Mouse (Mus musculus) forebrain, embryonic 11.5 days (tissue): ENCODE measurements around the gene Vps13c. TPM values are rescaled to one million over a fixed set of nuclear protein-coding genes. Genes with fewer than 3 reads are reported as not detected.

Experiments
- ATAC-seq: fragments of 200-750 bp; cut with Nextera tagmentation; replicated peaks from 2 replicates; pipeline ENCODE4 v1.8.0; 2017; ENCODE audit warnings: moderate TSS enrichment; ENCODE audit not compliant: low FRiP score
- DNase-seq: peaks from one replicate; pipeline ENCODE4 v3.0.0-alpha.2; 2017; ENCODE audit warnings: low spot score
- H3K27ac ChIP-seq: fragments of 300-500 bp; sonication (generic); 2 replicates; pipeline ENCODE4 v1.5.1; 2014; ENCODE audit warnings: low read depth, low read length
- H3K27me3 ChIP-seq: fragments of 300-500 bp; sonication (generic); 2 replicates; pipeline ENCODE4 v1.6.1; 2014; ENCODE audit warnings: mild to moderate bottlenecking, low read length, mixed read lengths; ENCODE audit not compliant: control insufficient read depth, insufficient read depth
- H3K36me3 ChIP-seq: fragments of 300-500 bp; sonication (generic); 2 replicates; pipeline ENCODE4 v1.6.1; 2014; ENCODE audit warnings: mild to moderate bottlenecking, low read length, moderate library complexity, mixed read lengths; ENCODE audit not compliant: control insufficient read depth, insufficient read depth
- H3K4me1 ChIP-seq: fragments of 300-500 bp; sonication (generic); replicated peaks from 2 replicates; pipeline ENCODE4 v1.6.1; 2014; ENCODE audit warnings: low read length, mixed read lengths; ENCODE audit not compliant: control insufficient read depth, insufficient read depth
- H3K4me2 ChIP-seq: fragments of 300-500 bp; sonication (generic); 2 replicates; pipeline ENCODE4 v1.6.1; 2014; ENCODE audit warnings: low read depth, mild to moderate bottlenecking, low read length, moderate library complexity, mixed read lengths; ENCODE audit not compliant: severe bottlenecking
- H3K4me3 ChIP-seq: fragments of 300-500 bp; sonication (generic); 2 replicates; pipeline ENCODE4 v1.5.1; 2014; ENCODE audit warnings: low read depth, low read length
- H3K9ac ChIP-seq: fragments of 300-500 bp; sonication (generic); 2 replicates; pipeline ENCODE4 v1.6.1; 2014; ENCODE audit warnings: low read length
- H3K9me3 ChIP-seq: fragments of 300-500 bp; sonication (generic); 2 replicates; pipeline ENCODE4 v1.6.1; 2016; ENCODE audit warnings: low read length, mixed read lengths; ENCODE audit not compliant: control insufficient read depth
- WGBS: fragments of 180-500 bp; shearing (Covaris S2); extraction: QIAGEN DNeasy Blood & Tissue Kit; methylation state at CpG from one replicate; pipeline ENCODE4 v1.1.7; 2014; 5-methylcytosine and 5-hydroxymethylcytosine counted together
- polyA plus RNA-seq: library from polyadenylated mRNA; unstranded; fragments of >200 nt; fragmentation: Nextera tagmentation; extraction: Ambion mirVana; gene quantifications from 2 replicates; pipeline ENCODE4 v1.2.1, GENCODE M21; 2014

Gene Vps13c
- polyA plus RNA-seq, 1 experiment from 2014 or later, result 7.1 TPM

DNA sequence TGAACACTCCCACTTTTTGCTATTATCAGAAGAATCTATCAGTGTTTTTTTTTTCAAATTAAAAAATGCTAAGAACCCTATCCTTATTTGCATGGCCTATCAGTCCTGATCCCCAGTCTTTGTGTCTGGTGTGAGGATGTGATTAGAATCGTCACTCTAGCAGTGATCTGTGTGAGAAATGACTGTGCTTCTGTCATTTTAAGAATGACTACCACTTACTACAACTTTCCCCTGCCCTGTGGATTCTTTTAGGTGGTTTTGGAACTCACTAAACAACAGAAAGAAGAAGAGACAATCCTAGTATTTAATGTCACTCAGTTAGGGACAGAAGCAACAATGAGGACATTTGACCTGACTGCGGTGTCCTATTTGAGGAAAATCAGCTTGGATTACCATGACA lies 65.3 kb downstream of the Vps13c start:
- DNase-seq, result no peak
- no peak overlapping the region for H3K4me2 ChIP-seq
- H3K27me3 ChIP-seq, result no peaks in the 10 kb centered on the region
- H3K36me3 ChIP-seq, result no peaks in the 10 kb centered on the region
- H3K4me1 ChIP-seq, result no peaks in the 10 kb centered on the region
- no peak overlapping the region for H3K27ac ChIP-seq
- H3K4me3 ChIP-seq, result no peak overlapping the region
- no peak for ATAC-seq
- WGBS, result 93% methylated on average over 2 of the region's 2 CpGs
- H3K9me3 ChIP-seq, result no peaks in the 10 kb centered on the region
- H3K9ac ChIP-seq, result no peak overlapping the region

DNA sequence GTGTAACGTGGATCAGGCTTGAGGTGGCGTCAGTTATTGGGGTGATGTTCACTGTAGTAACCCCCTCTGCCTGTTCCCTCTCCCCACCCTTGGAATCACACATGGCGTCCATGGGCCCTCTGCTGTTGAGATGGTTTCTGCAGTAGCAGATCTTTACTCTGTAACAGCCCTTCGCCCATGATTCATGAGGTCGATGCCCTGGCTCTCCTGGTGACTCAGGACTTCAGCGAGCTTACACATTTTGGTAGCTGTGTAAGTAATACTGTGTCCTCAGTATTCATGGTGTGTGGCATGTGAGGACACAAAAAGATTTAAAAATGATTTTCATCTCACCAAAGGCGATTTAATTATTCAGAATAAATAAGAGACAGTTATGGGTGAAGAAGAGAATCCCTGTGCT lies 74.5 kb downstream of the Vps13c start:
- ATAC-seq, result no peak
- Histone ChIP-seq H3K9ac (no peak overlapping the region), H3K27me3 (no peaks in the 10 kb centered on the region), H3K4me2 (no peak overlapping the region), H3K4me3 (no peak overlapping the region), H3K4me1 (no peaks in the 10 kb centered on the region), H3K9me3 (no peaks in the 10 kb centered on the region), H3K36me3 (no peaks in the 10 kb centered on the region; the same call in 1 of the 2 replicates), H3K27ac (no peak overlapping the region)
- WGBS, result 93% methylated on average over 7 of the region's 7 CpGs
- DNase-seq, result no peak

DNA sequence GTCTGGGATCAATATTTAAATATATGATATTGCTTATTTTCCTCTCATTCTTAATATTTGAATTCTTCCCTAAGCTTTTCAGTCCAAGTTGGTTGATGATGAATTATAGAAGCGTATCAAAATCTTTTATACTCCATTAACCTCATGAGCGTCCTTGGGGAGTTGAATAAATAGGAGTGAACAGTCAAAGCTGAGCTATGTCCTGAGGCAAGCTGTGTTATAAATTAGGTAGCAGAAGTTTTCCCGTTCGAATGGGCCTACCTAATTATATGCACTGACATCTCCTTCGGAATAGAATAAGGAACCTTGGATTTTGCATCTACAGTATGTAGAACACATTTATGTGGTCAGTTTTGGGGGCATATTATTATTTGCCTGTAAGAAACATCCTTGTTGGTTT lies 82.2 kb downstream of the Vps13c start:
- ATAC-seq (no peak), DNase-seq (no peak)
- H3K4me2 ChIP-seq, result no peak overlapping the region

DNA sequence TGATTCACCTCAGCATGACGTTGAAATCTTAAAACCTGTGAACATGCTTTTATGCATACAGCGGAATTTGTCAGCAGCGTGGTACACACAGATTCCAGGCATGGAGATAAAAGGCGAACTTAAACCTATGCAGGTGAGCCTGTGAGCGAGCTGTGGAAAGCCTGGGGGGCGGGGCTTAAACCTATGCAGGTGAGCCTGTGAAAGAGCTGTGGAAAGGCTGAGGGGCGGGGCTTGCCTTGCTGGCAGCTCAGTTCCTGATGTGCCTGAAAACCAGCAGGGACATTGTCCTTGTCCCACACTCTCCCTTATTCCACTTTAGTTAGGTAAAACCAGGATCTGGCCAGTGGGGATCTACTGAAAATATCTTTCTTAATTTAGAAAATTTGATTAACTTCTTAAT lies 90.4 kb downstream of the Vps13c start:
- H3K9ac ChIP-seq, result no peak overlapping the region
- no peaks in the 10 kb centered on the region; the same call in 1 of the 2 replicates for H3K36me3 ChIP-seq
- no peak overlapping the region for H3K27ac ChIP-seq
- no peak for ATAC-seq
- DNase-seq, result no peak
- no peak overlapping the region for H3K4me3 ChIP-seq
- H3K9me3 ChIP-seq, result no peaks in the 10 kb centered on the region
- H3K27me3 ChIP-seq, result peaks cover 2% of the 10 kb centered on the region; the same call in 1 of the 2 replicates
- no peak overlapping the region for H3K4me2 ChIP-seq
- WGBS, result 74% methylated on average over 7 of the region's 7 CpGs
- no peaks in the 10 kb centered on the region for H3K4me1 ChIP-seq

More for the DNA sequence above, 82.2 kb downstream of the Vps13c start:
- H3K36me3 ChIP-seq, result no peaks in the 10 kb centered on the region; the same call in 1 of the 2 replicates
- no peak overlapping the region for H3K9ac ChIP-seq
- H3K27me3 ChIP-seq, result no peaks in the 10 kb centered on the region
- H3K9me3 ChIP-seq, result no peaks in the 10 kb centered on the region
- no peak overlapping the region for H3K27ac ChIP-seq
- 87% methylated on average over 5 of the region's 5 CpGs for WGBS
- no peaks in the 10 kb centered on the region for H3K4me1 ChIP-seq
- H3K4me3 ChIP-seq, result no peak overlapping the region

DNA sequence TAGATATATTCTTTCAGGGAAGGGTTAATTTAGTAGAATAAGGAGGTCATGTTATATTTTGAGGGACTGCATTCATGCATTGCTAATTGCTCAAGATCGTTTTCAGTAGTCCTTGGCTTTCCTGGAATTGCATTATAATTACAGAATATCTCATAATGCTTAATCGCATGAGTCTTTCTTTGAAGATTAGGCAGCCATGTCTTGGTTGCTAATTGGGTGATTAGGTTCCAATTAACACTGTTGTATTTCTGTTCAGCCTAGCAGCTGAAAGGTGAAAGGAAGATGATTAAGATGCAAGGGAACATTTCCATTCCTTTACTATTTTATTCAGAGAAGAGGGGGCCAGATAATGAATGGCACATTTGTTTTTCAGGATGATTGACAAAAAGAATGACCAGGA lies 97.1 kb downstream of the Vps13c start:
- DNase-seq (no peak), ATAC-seq (peak; percentile 87)
- Histone ChIP-seq H3K4me2 (no peak overlapping the region), H3K27ac (no peak overlapping the region), H3K4me3 (no peak overlapping the region), H3K27me3 (peaks cover 3% of the 10 kb centered on the region; the same call in 1 of the 2 replicates), H3K36me3 (no peaks in the 10 kb centered on the region; the same call in 1 of the 2 replicates), H3K9me3 (no peaks in the 10 kb centered on the region), H3K4me1 (no peaks in the 10 kb centered on the region; the same call in 1 of the 2 replicates), H3K9ac (no peak overlapping the region)
- 29% methylated on average over 2 of the region's 2 CpGs for WGBS

DNA sequence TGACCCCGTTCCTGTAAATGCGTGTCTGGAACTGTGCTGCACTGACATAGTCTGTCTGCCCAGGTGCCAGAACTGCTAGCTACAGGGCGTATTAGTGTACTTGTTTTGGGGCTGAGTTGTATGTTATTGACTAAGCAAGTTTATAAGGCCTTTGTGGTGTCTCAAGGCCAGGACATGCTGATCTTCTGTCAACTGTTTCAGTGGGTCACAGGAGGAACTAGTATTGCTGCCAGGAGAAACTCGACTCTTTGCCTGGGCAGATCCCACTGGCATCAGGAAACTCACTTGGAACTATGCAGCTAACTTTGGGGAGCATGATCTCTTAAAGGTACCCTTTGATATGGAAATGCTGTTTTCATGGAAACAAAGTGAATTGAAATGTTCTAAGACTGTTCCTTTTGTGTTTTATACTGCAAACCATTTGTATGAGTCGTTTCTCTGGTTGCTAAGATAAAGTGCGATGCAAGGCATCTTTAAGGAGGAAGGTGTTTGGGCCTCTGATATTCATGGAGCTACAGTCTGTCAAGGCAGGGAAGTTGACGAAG lies 115.3 kb downstream of the Vps13c start:
- no peaks in the 10 kb centered on the region for H3K27me3 ChIP-seq
- DNase-seq (no peak), ATAC-seq (no peak)
- no peaks in the 10 kb centered on the region for H3K9me3 ChIP-seq
- H3K4me3 ChIP-seq, result no peak overlapping the region
- no peaks in the 10 kb centered on the region; the same call in 1 of the 2 replicates for H3K36me3 ChIP-seq
- no peak overlapping the region for H3K27ac ChIP-seq
- H3K9ac ChIP-seq, result no peak overlapping the region
- no peak overlapping the region for H3K4me2 ChIP-seq
- H3K4me1 ChIP-seq, result no peaks in the 10 kb centered on the region
- 84% methylated on average over 7 of the region's 7 CpGs for WGBS

DNA sequence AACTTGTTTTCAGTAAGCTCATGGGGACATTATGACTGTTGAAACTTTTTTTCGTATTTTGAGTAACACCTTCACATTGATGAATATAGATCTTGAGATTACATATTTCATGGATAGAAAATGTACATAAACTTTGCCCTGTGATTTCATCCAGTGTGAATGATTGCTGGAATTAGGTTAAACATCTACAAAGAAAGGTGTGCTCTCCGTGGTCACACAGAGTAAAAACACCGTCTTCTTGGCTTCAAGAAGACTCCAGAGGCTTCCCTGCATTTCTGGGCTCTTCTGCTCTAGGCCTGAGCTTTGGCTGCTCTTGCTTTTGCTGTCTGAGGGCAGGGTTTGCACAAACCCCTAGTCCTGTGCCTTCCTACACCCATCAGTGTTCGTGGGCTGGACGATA lies 121.8 kb downstream of the Vps13c start:
- H3K4me1 ChIP-seq, result no peaks in the 10 kb centered on the region; the same call in 1 of the 2 replicates
- WGBS, result 97% methylated on average over 5 of the region's 5 CpGs
- H3K27ac ChIP-seq, result no peak overlapping the region
- no peak for ATAC-seq
- H3K4me2 ChIP-seq, result no peak overlapping the region
- DNase-seq, result no peak
- peaks cover 2% of the 10 kb centered on the region; the same call in 1 of the 2 replicates for H3K36me3 ChIP-seq
- H3K4me3 ChIP-seq, result no peak overlapping the region
- H3K9me3 ChIP-seq, result no peaks in the 10 kb centered on the region; the same call in 1 of the 2 replicates
- no peaks in the 10 kb centered on the region for H3K27me3 ChIP-seq
- no peak overlapping the region for H3K9ac ChIP-seq

DNA sequence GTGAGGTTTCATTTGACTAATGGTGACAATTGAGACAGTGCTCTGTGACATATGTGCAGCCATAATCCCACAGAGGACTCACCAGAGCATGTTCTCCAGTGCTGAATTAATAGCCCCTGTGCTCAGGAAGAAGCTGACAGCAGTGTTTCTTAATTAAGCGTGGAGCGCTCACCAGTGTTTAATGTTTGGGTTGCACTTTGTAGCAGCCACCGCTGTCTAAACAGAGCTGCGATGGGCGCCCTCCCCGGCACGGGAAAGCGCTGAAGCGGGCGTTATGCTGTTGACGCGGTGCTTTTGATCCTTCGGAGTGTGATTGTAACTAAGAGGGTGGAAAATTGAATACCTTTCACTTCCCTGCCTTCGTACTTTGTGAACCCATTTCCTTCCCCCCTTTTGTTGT lies 125.7 kb downstream of the Vps13c start:
- Histone ChIP-seq H3K27me3 (no peaks in the 10 kb centered on the region), H3K27ac (no peak overlapping the region), H3K4me3 (no peak overlapping the region), H3K9ac (no peak overlapping the region), H3K4me1 (no peaks in the 10 kb centered on the region; the same call in 1 of the 2 replicates), H3K4me2 (no peak overlapping the region), H3K9me3 (no peaks in the 10 kb centered on the region; the same call in 1 of the 2 replicates), H3K36me3 (peaks cover 2% of the 10 kb centered on the region; the same call in 1 of the 2 replicates)
- 34% methylated on average over 14 of the region's 14 CpGs for WGBS
- ATAC-seq (peak; percentile 49; the same call in 1 of the 2 replicates), DNase-seq (peak; percentile 64)

DNA sequence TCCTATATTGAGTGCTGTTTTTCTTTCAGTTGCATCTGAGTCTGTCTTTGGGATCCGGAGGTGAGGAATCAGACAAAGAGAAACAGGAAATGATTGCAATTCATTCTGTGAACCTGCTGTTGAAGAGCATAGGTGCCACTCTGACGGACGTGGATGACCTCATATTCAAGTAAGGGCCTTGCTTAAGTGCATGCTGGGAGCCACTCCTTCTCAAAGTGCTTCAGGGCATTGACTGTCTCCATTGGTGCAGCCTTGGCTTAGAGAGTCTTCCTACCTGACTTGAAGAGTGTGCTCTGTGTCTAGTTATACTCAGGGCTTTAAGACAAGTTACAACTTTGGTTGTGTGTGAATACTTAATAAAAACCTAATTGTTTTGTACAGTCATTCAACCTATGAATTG lies 126.8 kb downstream of the Vps13c start:
- H3K4me1 ChIP-seq, result no peaks in the 10 kb centered on the region; the same call in 1 of the 2 replicates
- H3K4me3 ChIP-seq, result no peak overlapping the region
- DNase-seq (no peak), ATAC-seq (no peak)
- no peak overlapping the region for H3K9ac ChIP-seq
- WGBS, result 85% methylated on average over 3 of the region's 3 CpGs
- H3K4me2 ChIP-seq, result no peak overlapping the region
- no peaks in the 10 kb centered on the region; the same call in 1 of the 2 replicates for H3K9me3 ChIP-seq
- H3K27me3 ChIP-seq, result no peaks in the 10 kb centered on the region
- H3K36me3 ChIP-seq, result peaks cover under 1% of the 10 kb centered on the region; the same call in 1 of the 2 replicates
- no peak overlapping the region for H3K27ac ChIP-seq
